Mouse (Mus musculus): ENCODE measurements at regions not wholly inside any gene's neighbourhood (a gene's known extent, or its start where the extent isn't known, plus 50 kb on each side); places are given as distances from the start of the nearest gene placed in this dataset.
A peak's percentile ranks its signal among the peaks of the same experiment; 100 is the strongest.

- 16% methylated on average over 4 of the region's 4 CpGs for WGBS
- H3K4me3 ChIP-seq (ENCODE audit: low read depth, low read length), result no peak overlapping the region
- H3K9ac ChIP-seq (replicated peaks; ENCODE audit: low read depth, low read length), result no peak overlapping the region
- H3K9me3 ChIP-seq (ENCODE audit: control insufficient read depth, low read length), result no peaks in the 10 kb centered on the region
- H3K27ac ChIP-seq (ENCODE audit: low read depth, low read length), result no peak overlapping the region
- no peaks in the 10 kb centered on the region for H3K27me3 ChIP-seq (ENCODE audit: control insufficient read depth, insufficient read depth, low read length)
- no peaks in the 10 kb centered on the region for H3K36me3 ChIP-seq (ENCODE audit: control insufficient read depth, insufficient read depth, low read length)
- H3K4me1 ChIP-seq (ENCODE audit: control insufficient read depth, insufficient read depth, low read length), result no peaks in the 10 kb centered on the region
- no peak for ATAC-seq (ENCODE audit: low read depth)
- no peak overlapping the region for H3K4me2 ChIP-seq (ENCODE audit: low read depth, low read length)
Measured at GRCm38 (mm10) chr5:74827944-74828343, 125.2 kb upstream of the Lnx1 start.

- 24% methylated on average over 5 of the region's 5 CpGs for WGBS
- H3K9ac ChIP-seq (replicated peaks; ENCODE audit: low read depth, low read length), result no peak overlapping the region
- ATAC-seq (ENCODE audit: low read depth), result peak; percentile 72
Measured at GRCm38 (mm10) chr5:74825517-74826254, 123.0 kb upstream of the Lnx1 start.

GRCm38 (mm10) chr5:74823719-74824118, 121.0 kb upstream of the Lnx1 start:
- 85% methylated on average over 7 of the region's 7 CpGs for WGBS
- no peak for ATAC-seq (ENCODE audit: low read depth)
- H3K9me3 ChIP-seq (ENCODE audit: control insufficient read depth, low read length), result no peaks in the 10 kb centered on the region
- no peak overlapping the region for H3K4me2 ChIP-seq (ENCODE audit: low read depth, low read length)
- no peaks in the 10 kb centered on the region for H3K4me1 ChIP-seq (ENCODE audit: control insufficient read depth, insufficient read depth, low read length)
- H3K4me3 ChIP-seq (ENCODE audit: low read depth, low read length), result no peak overlapping the region
- no peak overlapping the region for H3K27ac ChIP-seq (ENCODE audit: low read depth, low read length)
- no peaks in the 10 kb centered on the region for H3K36me3 ChIP-seq (ENCODE audit: control insufficient read depth, insufficient read depth, low read length)
- no peak overlapping the region for H3K9ac ChIP-seq (replicated peaks; ENCODE audit: low read depth, low read length)
- no peaks in the 10 kb centered on the region for H3K27me3 ChIP-seq (ENCODE audit: control insufficient read depth, insufficient read depth, low read length)

More at GRCm38 (mm10) chr5:74825517-74826254, 123.0 kb upstream of the Lnx1 start:
- Histone ChIP-seq H3K4me1 (ENCODE audit: control insufficient read depth, insufficient read depth, low read length) (no peaks in the 10 kb centered on the region), H3K27ac (ENCODE audit: low read depth, low read length) (no peak overlapping the region), H3K36me3 (ENCODE audit: control insufficient read depth, insufficient read depth, low read length) (no peaks in the 10 kb centered on the region), H3K9me3 (ENCODE audit: control insufficient read depth, low read length) (no peaks in the 10 kb centered on the region), H3K27me3 (ENCODE audit: control insufficient read depth, insufficient read depth, low read length) (no peaks in the 10 kb centered on the region), H3K4me3 (ENCODE audit: low read depth, low read length) (no peak overlapping the region), H3K4me2 (ENCODE audit: low read depth, low read length) (no peak overlapping the region)

GRCm38 (mm10) chr5:74821969-74822368, 119.3 kb upstream of the Lnx1 start:
- H3K4me3 ChIP-seq (ENCODE audit: low read depth, low read length), result no peak overlapping the region
- ATAC-seq (ENCODE audit: low read depth), result peak; percentile 47; the same call in 1 of the 2 replicates
- H3K4me2 ChIP-seq (ENCODE audit: low read depth, low read length), result no peak overlapping the region
- no peaks in the 10 kb centered on the region for H3K36me3 ChIP-seq (ENCODE audit: control insufficient read depth, insufficient read depth, low read length)
- no peak overlapping the region for H3K27ac ChIP-seq (ENCODE audit: low read depth, low read length)
- H3K27me3 ChIP-seq (ENCODE audit: control insufficient read depth, insufficient read depth, low read length), result no peaks in the 10 kb centered on the region
- no peaks in the 10 kb centered on the region for H3K4me1 ChIP-seq (ENCODE audit: control insufficient read depth, insufficient read depth, low read length)
- H3K9ac ChIP-seq (replicated peaks; ENCODE audit: low read depth, low read length), result no peak overlapping the region
- WGBS, result 61% methylated on average over 4 of the region's 4 CpGs
- no peaks in the 10 kb centered on the region for H3K9me3 ChIP-seq (ENCODE audit: control insufficient read depth, low read length)

GRCm38 (mm10) chr5:74816523-74816922, 113.8 kb upstream of the Lnx1 start:
- Histone ChIP-seq H3K27ac (ENCODE audit: low read depth, low read length) (no peak overlapping the region), H3K9ac (replicated peaks; ENCODE audit: low read depth, low read length) (no peak overlapping the region), H3K4me2 (ENCODE audit: low read depth, low read length) (no peak overlapping the region), H3K4me1 (ENCODE audit: control insufficient read depth, insufficient read depth, low read length) (no peaks in the 10 kb centered on the region), H3K4me3 (ENCODE audit: low read depth, low read length) (no peak overlapping the region), H3K36me3 (ENCODE audit: control insufficient read depth, insufficient read depth, low read length) (no peaks in the 10 kb centered on the region), H3K27me3 (ENCODE audit: control insufficient read depth, insufficient read depth, low read length) (no peaks in the 10 kb centered on the region), H3K9me3 (ENCODE audit: control insufficient read depth, low read length) (no peaks in the 10 kb centered on the region)
- ATAC-seq (ENCODE audit: low read depth), result peak; percentile 74
- WGBS, result 20% methylated on average over 5 of the region's 5 CpGs

- Histone ChIP-seq H3K4me3 (ENCODE audit: low read depth, low read length) (no peak overlapping the region), H3K36me3 (ENCODE audit: control insufficient read depth, insufficient read depth, low read length) (no peaks in the 10 kb centered on the region), H3K4me2 (ENCODE audit: low read depth, low read length) (no peak overlapping the region), H3K9ac (replicated peaks; ENCODE audit: low read depth, low read length) (no peak overlapping the region), H3K27me3 (ENCODE audit: control insufficient read depth, insufficient read depth, low read length) (no peaks in the 10 kb centered on the region), H3K4me1 (ENCODE audit: control insufficient read depth, insufficient read depth, low read length) (no peaks in the 10 kb centered on the region), H3K9me3 (ENCODE audit: control insufficient read depth, low read length) (no peaks in the 10 kb centered on the region), H3K27ac (ENCODE audit: low read depth, low read length) (no peak overlapping the region)
- no peak for ATAC-seq (ENCODE audit: low read depth)
- 25% methylated on average over 3 of the region's 3 CpGs for WGBS
Measured at GRCm38 (mm10) chr5:74813396-74813795, 110.7 kb upstream of the Lnx1 start.

GRCm38 (mm10) chr5:74811046-74811445, 108.3 kb upstream of the Lnx1 start:
- ATAC-seq (ENCODE audit: low read depth), result no peak
- H3K36me3 ChIP-seq (ENCODE audit: control insufficient read depth, insufficient read depth, low read length), result no peaks in the 10 kb centered on the region
- no peak overlapping the region for H3K4me2 ChIP-seq (ENCODE audit: low read depth, low read length)
- no peaks in the 10 kb centered on the region for H3K27me3 ChIP-seq (ENCODE audit: control insufficient read depth, insufficient read depth, low read length)
- H3K27ac ChIP-seq (ENCODE audit: low read depth, low read length), result no peak overlapping the region
- WGBS, result 84% methylated on average over 7 of the region's 7 CpGs
- no peak overlapping the region for H3K9ac ChIP-seq (replicated peaks; ENCODE audit: low read depth, low read length)
- H3K4me3 ChIP-seq (ENCODE audit: low read depth, low read length), result no peak overlapping the region
- no peaks in the 10 kb centered on the region for H3K4me1 ChIP-seq (ENCODE audit: control insufficient read depth, insufficient read depth, low read length)
- no peaks in the 10 kb centered on the region for H3K9me3 ChIP-seq (ENCODE audit: control insufficient read depth, low read length)

- H3K4me2 ChIP-seq (ENCODE audit: low read depth, low read length), result no peak overlapping the region
- H3K36me3 ChIP-seq (ENCODE audit: control insufficient read depth, insufficient read depth, low read length), result no peaks in the 10 kb centered on the region
- H3K27ac ChIP-seq (ENCODE audit: low read depth, low read length), result no peak overlapping the region
- no peak overlapping the region for H3K9ac ChIP-seq (replicated peaks; ENCODE audit: low read depth, low read length)
- no peaks in the 10 kb centered on the region for H3K9me3 ChIP-seq (ENCODE audit: control insufficient read depth, low read length)
- no peak for ATAC-seq (ENCODE audit: low read depth)
- H3K4me1 ChIP-seq (ENCODE audit: control insufficient read depth, insufficient read depth, low read length), result 0 out of 2 replicates have a peak, but pooled peaks cover under 1% of the 10 kb centered on the region
- WGBS, result 82% methylated on average over 5 of the region's 5 CpGs
- no peak overlapping the region for H3K4me3 ChIP-seq (ENCODE audit: low read depth, low read length)
- H3K27me3 ChIP-seq (ENCODE audit: control insufficient read depth, insufficient read depth, low read length), result no peaks in the 10 kb centered on the region
Measured at GRCm38 (mm10) chr5:74807581-74808221, 105.0 kb upstream of the Lnx1 start.

GRCm38 (mm10) chr5:74801946-74802345, 99.2 kb upstream of the Lnx1 start:
- no peak overlapping the region for H3K9ac ChIP-seq (replicated peaks; ENCODE audit: low read depth, low read length)
- H3K4me1 ChIP-seq (ENCODE audit: control insufficient read depth, insufficient read depth, low read length), result 0 out of 2 replicates have a peak, but pooled peaks cover 4% of the 10 kb centered on the region
- H3K9me3 ChIP-seq (ENCODE audit: control insufficient read depth, low read length), result no peaks in the 10 kb centered on the region
- no peaks in the 10 kb centered on the region for H3K27me3 ChIP-seq (ENCODE audit: control insufficient read depth, insufficient read depth, low read length)
- no peak overlapping the region for H3K4me2 ChIP-seq (ENCODE audit: low read depth, low read length)
- ATAC-seq (ENCODE audit: low read depth), result no peak
- H3K27ac ChIP-seq (ENCODE audit: low read depth, low read length), result no peak overlapping the region
- H3K4me3 ChIP-seq (ENCODE audit: low read depth, low read length), result no peak overlapping the region
- no peaks in the 10 kb centered on the region for H3K36me3 ChIP-seq (ENCODE audit: control insufficient read depth, insufficient read depth, low read length)
- WGBS, result 73% methylated on average over 10 of the region's 10 CpGs
